Mouse (Mus musculus): ENCODE results near the gene Gm49395.
A peak's percentile ranks its signal among the peaks of the same experiment; 100 is the strongest.

The Gm49395 gene

GRCm38 (mm10) chr13:114987161-114987560, 114.6 kb downstream of the Gm49395 start:
- peak; percentile 10 for DNase-seq (ENCODE audit: low read depth)
